In genomic region chr12:44535623-44536022, GRCm38 (mm10) we compare ENCODE assay signal across 31 mouse cellular contexts.
DNase-seq lines count a peak whose midpoint lies in the region; ATAC-seq and TF ChIP-seq lines count a peak whose summit lies in the region.
"Had no signal": no experiment of that assay in that cellular context is flagged by ENCODE, and none has a peak within 500 bp of the region (broad histone marks: within the 10 kb centered on the region; RNA-seq: fewer than 3 reads in every experiment).

No protein-coding gene starts in this region.

- DNase-seq in forebrain, postnatal 0 days = no peak
- DNase-seq in hindbrain, embryonic 11.5 days (ENCODE audit: low spot score) = no peak
- DNase-seq in natural killer cell, adult 2 months (ENCODE audit: low spot score in 2 of 2) = no peak
- no peak for DNase-seq in kidney, postnatal 25 days
- DNase-seq: adrenal gland, adult 2 months; adrenal gland, postnatal 36 days; cerebellum, adult 8-10 months; cerebellum, postnatal 25 days; gastrocnemius, postnatal 10 days; heart, postnatal 10 days; kidney, adult 8-10 months; kidney, postnatal 10 days; layer of hippocampus, adult 9-11 months; liver, embryonic 13.5 days; lung, adult 18-20 months; lung, postnatal 10 days; right cerebral cortex, postnatal 4 days; thymus, adult 18-20 months; thymus, postnatal 36 days had no signal

- no peak for TF ChIP-seq CTCF in forebrain, postnatal 0 days (IDR thresholded peaks at IDR 0.05; ENCODE audit: low read depth)

- no peak overlapping the region for H3K9ac ChIP-seq in forebrain, embryonic 13.5 days
- H3K9ac ChIP-seq in forebrain, postnatal 0 days = no peak overlapping the region
- no peak overlapping the region for H3K9ac ChIP-seq in hindbrain, embryonic 15.5 days
- H3K9ac ChIP-seq in hindbrain, embryonic 11.5 days (ENCODE audit: low read depth, low read length) = no peak overlapping the region
- H3K9ac ChIP-seq in neural tube, embryonic 14.5 days (replicated peaks; ENCODE audit: low read depth, low read length) = no peak overlapping the region
- no peak overlapping the region for H3K9ac ChIP-seq in neural tube, embryonic 15.5 days (replicated peaks)
- H3K9ac ChIP-seq: embryonic facial prominence, embryonic 15.5 days; heart, embryonic 13.5 days; limb, embryonic 15.5 days; liver, embryonic 13.5 days had no signal

- 26% methylated on average over 5 of the region's 5 CpGs for WGBS in forebrain, embryonic 13.5 days
- 12% methylated on average over 5 of the region's 5 CpGs for WGBS in forebrain, postnatal 0 days
- WGBS in hindbrain, embryonic 15.5 days = 20% methylated on average over 5 of the region's 5 CpGs
- 32% methylated on average over 5 of the region's 5 CpGs for WGBS in hindbrain, embryonic 11.5 days
- 20% methylated on average over 5 of the region's 5 CpGs for WGBS in neural tube, embryonic 14.5 days
- 18% methylated on average over 5 of the region's 5 CpGs for WGBS in neural tube, embryonic 15.5 days

- peaks cover 5% of the 10 kb centered on the region; the same call in 1 of the 2 replicates for H3K36me3 ChIP-seq in forebrain, embryonic 13.5 days (ENCODE audit: poor library complexity, severe bottlenecking)
- peaks cover 8% of the 10 kb centered on the region; the same call in 1 of the 2 replicates for H3K36me3 ChIP-seq in forebrain, postnatal 0 days (ENCODE audit: insufficient read depth)
- H3K36me3 ChIP-seq in hindbrain, embryonic 15.5 days = no peaks in the 10 kb centered on the region
- no peaks in the 10 kb centered on the region for H3K36me3 ChIP-seq in hindbrain, embryonic 11.5 days (ENCODE audit: control insufficient read depth, insufficient read depth, low read length)
- H3K36me3 ChIP-seq in neural tube, embryonic 14.5 days (ENCODE audit: control insufficient read depth, insufficient read depth, low read length) = no peaks in the 10 kb centered on the region
- H3K36me3 ChIP-seq in neural tube, embryonic 15.5 days = peaks cover 2% of the 10 kb centered on the region; the same call in 1 of the 2 replicates
- H3K36me3 ChIP-seq: embryonic facial prominence, embryonic 10.5 days; embryonic facial prominence, embryonic 15.5 days; heart, embryonic 13.5 days; limb, embryonic 10.5 days; limb, embryonic 15.5 days; liver, embryonic 13.5 days had no signal

- peaks cover 18% of the 10 kb centered on the region for H3K4me1 ChIP-seq in forebrain, embryonic 13.5 days
- no peaks in the 10 kb centered on the region for H3K4me1 ChIP-seq in forebrain, postnatal 0 days (ENCODE audit: insufficient read depth)
- peaks cover 25% of the 10 kb centered on the region for H3K4me1 ChIP-seq in hindbrain, embryonic 15.5 days (replicated peaks)
- H3K4me1 ChIP-seq in hindbrain, embryonic 11.5 days (replicated peaks; ENCODE audit: control insufficient read depth, insufficient read depth, low read length) = no peaks in the 10 kb centered on the region
- H3K4me1 ChIP-seq in neural tube, embryonic 14.5 days (ENCODE audit: control insufficient read depth, insufficient read depth, low read length) = peaks cover 11% of the 10 kb centered on the region; the same call in 1 of the 2 replicates
- H3K4me1 ChIP-seq in neural tube, embryonic 15.5 days = peaks cover 13% of the 10 kb centered on the region; the same call in 1 of the 2 replicates
- H3K4me1 ChIP-seq: embryonic facial prominence, embryonic 10.5 days; embryonic facial prominence, embryonic 15.5 days; heart, embryonic 13.5 days; limb, embryonic 10.5 days; limb, embryonic 15.5 days; liver, embryonic 13.5 days had no signal

- no peak overlapping the region for H3K4me3 ChIP-seq in forebrain, embryonic 13.5 days
- H3K4me3 ChIP-seq in forebrain, postnatal 0 days (ENCODE audit: low read depth, low read length) = no peak overlapping the region
- H3K4me3 ChIP-seq in hindbrain, embryonic 15.5 days = no peak overlapping the region
- no peak overlapping the region for H3K4me3 ChIP-seq in hindbrain, embryonic 11.5 days (ENCODE audit: low read depth, low read length)
- H3K4me3 ChIP-seq in neural tube, embryonic 14.5 days (ENCODE audit: low read depth, low read length) = no peak overlapping the region
- no peak overlapping the region for H3K4me3 ChIP-seq in neural tube, embryonic 15.5 days (replicated peaks)
- H3K4me3 ChIP-seq: embryonic facial prominence, embryonic 10.5 days; embryonic facial prominence, embryonic 15.5 days; heart, embryonic 13.5 days; limb, embryonic 10.5 days; limb, embryonic 15.5 days; liver, embryonic 13.5 days had no signal

- H3K4me2 ChIP-seq in forebrain, embryonic 13.5 days = no peak overlapping the region
- H3K4me2 ChIP-seq in forebrain, postnatal 0 days (ENCODE audit: low read depth) = no peak overlapping the region
- no peak overlapping the region for H3K4me2 ChIP-seq in hindbrain, embryonic 15.5 days
- H3K4me2 ChIP-seq in hindbrain, embryonic 11.5 days (replicated peaks; ENCODE audit: low read depth, low read length) = no peak overlapping the region
- no peak overlapping the region for H3K4me2 ChIP-seq in neural tube, embryonic 14.5 days (ENCODE audit: low read depth, low read length)
- H3K4me2 ChIP-seq in neural tube, embryonic 15.5 days = no peak overlapping the region
- H3K4me2 ChIP-seq: embryonic facial prominence, embryonic 15.5 days; heart, embryonic 13.5 days; limb, embryonic 15.5 days; liver, embryonic 13.5 days had no signal

- H3K27ac ChIP-seq in forebrain, embryonic 13.5 days = no peak overlapping the region; the same call in 1 of the 2 replicates
- H3K27ac ChIP-seq in forebrain, postnatal 0 days (ENCODE audit: low read depth, low read length) = no peak overlapping the region
- H3K27ac ChIP-seq in hindbrain, embryonic 15.5 days (replicated peaks) = 0 out of 2 replicates have a peak overlapping the region, but pooled peaks have one; percentile 12
- no peak overlapping the region for H3K27ac ChIP-seq in hindbrain, embryonic 11.5 days (ENCODE audit: low read depth, low read length)
- H3K27ac ChIP-seq in neural tube, embryonic 14.5 days (ENCODE audit: low read depth, low read length) = no peak overlapping the region
- H3K27ac ChIP-seq in neural tube, embryonic 15.5 days (replicated peaks) = no peak overlapping the region
- H3K27ac ChIP-seq: embryonic facial prominence, embryonic 10.5 days; embryonic facial prominence, embryonic 15.5 days; heart, embryonic 13.5 days; limb, embryonic 10.5 days; limb, embryonic 15.5 days; liver, embryonic 13.5 days; stomach, postnatal 0 days had no signal

- H3K27me3 ChIP-seq in forebrain, embryonic 13.5 days = no peaks in the 10 kb centered on the region
- H3K27me3 ChIP-seq in forebrain, postnatal 0 days (ENCODE audit: insufficient read depth, low read length) = no peaks in the 10 kb centered on the region
- H3K27me3 ChIP-seq in hindbrain, embryonic 15.5 days = no peaks in the 10 kb centered on the region
- no peaks in the 10 kb centered on the region for H3K27me3 ChIP-seq in hindbrain, embryonic 11.5 days (ENCODE audit: control insufficient read depth, insufficient read depth, low read length)
- no peaks in the 10 kb centered on the region for H3K27me3 ChIP-seq in neural tube, embryonic 14.5 days (ENCODE audit: control insufficient read depth, insufficient read depth, low read length)
- no peaks in the 10 kb centered on the region for H3K27me3 ChIP-seq in neural tube, embryonic 15.5 days (replicated peaks)
- H3K27me3 ChIP-seq: embryonic facial prominence, embryonic 15.5 days; heart, embryonic 13.5 days; limb, embryonic 15.5 days; liver, embryonic 13.5 days had no signal

- H3K9me3 ChIP-seq in forebrain, embryonic 13.5 days (replicated peaks) = no peaks in the 10 kb centered on the region
- no peaks in the 10 kb centered on the region for H3K9me3 ChIP-seq in forebrain, postnatal 0 days (ENCODE audit: low read length)
- H3K9me3 ChIP-seq in hindbrain, embryonic 15.5 days = no peaks in the 10 kb centered on the region
- no peaks in the 10 kb centered on the region for H3K9me3 ChIP-seq in hindbrain, embryonic 11.5 days (ENCODE audit: control insufficient read depth, low read length)
- no peaks in the 10 kb centered on the region for H3K9me3 ChIP-seq in neural tube, embryonic 14.5 days (ENCODE audit: control insufficient read depth, low read length)
- no peaks in the 10 kb centered on the region for H3K9me3 ChIP-seq in neural tube, embryonic 15.5 days (replicated peaks)
- H3K9me3 ChIP-seq: embryonic facial prominence, embryonic 10.5 days; embryonic facial prominence, embryonic 15.5 days; heart, embryonic 13.5 days; limb, embryonic 10.5 days; limb, embryonic 15.5 days; liver, embryonic 13.5 days had no signal

- ATAC-seq in forebrain, embryonic 13.5 days = peak; percentile 68
- ATAC-seq in forebrain, postnatal 0 days = no peak
- ATAC-seq in hindbrain, embryonic 15.5 days (ENCODE audit: low FRiP score, low read depth) = peak; percentile 29; the same call in 1 of the 2 replicates
- no peak for ATAC-seq in hindbrain, embryonic 11.5 days (ENCODE audit: low FRiP score)
- peak; percentile 50; the same call in 1 of the 2 replicates for ATAC-seq in neural tube, embryonic 14.5 days (ENCODE audit: low read depth)
- no peak for ATAC-seq in neural tube, embryonic 15.5 days (ENCODE audit: low FRiP score)
- ATAC-seq: activated CD4-positive, CD25-positive, alpha-beta regulatory T cell, adult 4 months; intestine, embryonic 16.5 days had no signal

Comparison
In these comparisons a context has a peak if more than half of its experiments do, and no peak if none do; other contexts are left out.
1. ATAC-seq: peak in forebrain, embryonic 13.5 days (single experiment), hindbrain, embryonic 15.5 days (single experiment) and neural tube, embryonic 14.5 days (single experiment); none in forebrain, postnatal 0 days (single experiment), hindbrain, embryonic 11.5 days (single experiment) and neural tube, embryonic 15.5 days (single experiment).